Mouse (Mus musculus): ENCODE results near the gene Serpinf2. TPM values are rescaled to one million over a fixed set of nuclear protein-coding genes. Genes with fewer than 3 reads are reported as not detected.

Serpinf2 gene
- polyA plus RNA-seq, 1 experiment = 0.06 TPM

DNA sequence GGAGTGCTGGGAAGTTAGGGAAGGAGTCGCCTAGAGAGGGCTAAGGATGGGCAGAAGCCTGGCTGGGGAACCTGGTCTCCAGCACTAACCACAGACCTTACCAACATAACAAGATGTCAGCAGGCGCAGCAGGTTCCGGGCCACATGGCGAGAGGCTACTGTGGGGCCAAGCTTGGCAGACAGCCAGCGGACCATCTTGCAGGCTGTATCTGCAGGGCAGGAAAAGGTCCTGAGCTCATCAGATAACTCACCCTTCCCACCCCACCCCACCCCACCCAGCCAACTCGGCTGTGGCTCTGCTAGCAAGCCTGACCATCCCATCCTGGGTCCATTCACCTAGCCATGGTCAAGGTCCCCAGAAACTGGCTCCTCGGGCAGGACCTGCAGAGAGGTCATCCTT, 10.3 kb upstream of the Serpinf2 start:
- no peaks in the 10 kb centered on the region for H3K27me3 ChIP-seq (ENCODE audit: control insufficient read depth, insufficient read depth, insufficient read length)
- H3ac ChIP-seq (ENCODE audit: control insufficient read depth, insufficient read length) = no peak overlapping the region
- H3K36me3 ChIP-seq (ENCODE audit: control insufficient read depth, insufficient read depth) = peaks cover 5% of the 10 kb centered on the region
- no peak for TF ChIP-seq POLR2A (IDR thresholded peaks at IDR 0.05; ENCODE audit: insufficient read length, low read depth)
- TF ChIP-seq MAX (IDR thresholded peaks at IDR 0.05; ENCODE audit: low read depth) = no peak
- TF ChIP-seq POLR2AphosphoS2 (IDR thresholded peaks at IDR 0.05; ENCODE audit: insufficient read length, low read depth) = no peak
- TF ChIP-seq REST (IDR thresholded peaks at IDR 0.05; ENCODE audit: insufficient read depth, insufficient read length) = no peak
- no peak for TF ChIP-seq CEBPB (IDR thresholded peaks at IDR 0.05; ENCODE audit: insufficient read depth, poor library complexity, severe bottlenecking)
- no peak for TF ChIP-seq MYOD1 (IDR thresholded peaks at IDR 0.05; ENCODE audit: control insufficient read depth in 1 of 3, insufficient read length in 2 of 3, low read depth in 2 of 3)
- no peak for TF ChIP-seq E2F4 (IDR thresholded peaks at IDR 0.05; ENCODE audit: insufficient read depth)
- TF ChIP-seq SRF (IDR thresholded peaks at IDR 0.05; ENCODE audit: control insufficient read depth, insufficient read length, low read depth) = no peak
- TF ChIP-seq MYOG (IDR thresholded peaks at IDR 0.05; ENCODE audit: control insufficient read depth in 1 of 3, insufficient read depth in 1 of 3, insufficient read length in 2 of 3, low read depth in 2 of 3) = no peak
- no peak for TF ChIP-seq TCF3 (IDR thresholded peaks at IDR 0.05; ENCODE audit: insufficient read length, low read depth)
- no peak overlapping the region for H3K4me3 ChIP-seq
- no peak overlapping the region for H3K4me2 ChIP-seq (ENCODE audit: low read depth)
- peaks cover 15% of the 10 kb centered on the region for H3K79me2 ChIP-seq (ENCODE audit: control insufficient read depth, insufficient read depth)

DNA sequence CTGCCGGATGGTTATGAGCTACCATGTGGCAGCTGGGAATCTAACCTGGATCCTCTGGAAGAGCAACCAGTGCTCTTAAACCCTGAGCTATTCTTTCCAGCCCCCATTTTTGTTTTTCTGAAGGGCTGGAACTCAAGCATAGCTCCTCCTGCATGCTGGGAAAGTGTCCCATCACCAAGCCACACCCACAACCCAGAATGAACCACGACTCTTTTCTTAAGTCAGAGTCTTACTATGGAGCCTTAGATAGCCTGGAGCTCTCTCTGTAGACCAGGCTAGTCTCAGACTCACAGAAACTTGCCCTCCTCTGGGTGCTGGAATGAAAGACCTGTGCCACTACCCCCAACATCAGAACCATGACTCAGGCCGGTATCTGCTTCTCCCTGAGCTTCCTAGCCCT, 9.2 kb upstream of the Serpinf2 start:
- Histone ChIP-seq H3K4me2 (ENCODE audit: low read depth) (no peak overlapping the region), H3K36me3 (ENCODE audit: control insufficient read depth, insufficient read depth) (peaks cover 5% of the 10 kb centered on the region), H3K79me2 (ENCODE audit: control insufficient read depth, insufficient read depth) (peaks cover 9% of the 10 kb centered on the region), H3K27me3 (ENCODE audit: control insufficient read depth, insufficient read depth, insufficient read length) (no peaks in the 10 kb centered on the region), H3ac (ENCODE audit: control insufficient read depth, insufficient read length) (no peak overlapping the region), H3K4me3 (no peak overlapping the region)
- TF ChIP-seq POLR2A (IDR thresholded peaks at IDR 0.05; ENCODE audit: insufficient read length, low read depth) (no peak), MYOD1 (IDR thresholded peaks at IDR 0.05; ENCODE audit: control insufficient read depth in 1 of 3, insufficient read length in 2 of 3, low read depth in 2 of 3) (no peak), TCF12 (IDR thresholded peaks at IDR 0.05; ENCODE audit: insufficient read depth, poor library complexity, severe bottlenecking) (no peak), MYOG (IDR thresholded peaks at IDR 0.05; ENCODE audit: control insufficient read depth in 1 of 3, insufficient read depth in 1 of 3, insufficient read length in 2 of 3, low read depth in 2 of 3) (no peak), MAX (IDR thresholded peaks at IDR 0.05; ENCODE audit: low read depth) (no peak), E2F4 (IDR thresholded peaks at IDR 0.05; ENCODE audit: insufficient read depth) (no peak), REST (IDR thresholded peaks at IDR 0.05; ENCODE audit: insufficient read depth, insufficient read length) (no peak), USF1 (IDR thresholded peaks at IDR 0.05; ENCODE audit: low read depth) (no peak), POLR2AphosphoS2 (IDR thresholded peaks at IDR 0.05; ENCODE audit: insufficient read length, low read depth) (no peak), CEBPB (IDR thresholded peaks at IDR 0.05; ENCODE audit: insufficient read depth, poor library complexity, severe bottlenecking) (no peak), SRF (IDR thresholded peaks at IDR 0.05; ENCODE audit: control insufficient read depth, insufficient read length, low read depth) (no peak), TCF3 (IDR thresholded peaks at IDR 0.05; ENCODE audit: insufficient read length, low read depth) (no peak)

GRCm38 (mm10) chr11:75443711-75444110, 4.3 kb upstream of the Serpinf2 start:
- TF ChIP-seq SRF (IDR thresholded peaks at IDR 0.05; ENCODE audit: control insufficient read depth, insufficient read length, low read depth) = no peak
- TF ChIP-seq MAX (IDR thresholded peaks at IDR 0.05; ENCODE audit: low read depth) = no peak
- TF ChIP-seq POLR2AphosphoS2 (IDR thresholded peaks at IDR 0.05; ENCODE audit: insufficient read length, low read depth) = no peak
- TF ChIP-seq TCF12 (IDR thresholded peaks at IDR 0.05; ENCODE audit: insufficient read depth, poor library complexity, severe bottlenecking) = no peak
- no peak for TF ChIP-seq USF1 (IDR thresholded peaks at IDR 0.05; ENCODE audit: low read depth)
- TF ChIP-seq CEBPB (IDR thresholded peaks at IDR 0.05; ENCODE audit: insufficient read depth, poor library complexity, severe bottlenecking) = no peak
- no peak for TF ChIP-seq E2F4 (IDR thresholded peaks at IDR 0.05; ENCODE audit: insufficient read depth)
- TF ChIP-seq MYOG (IDR thresholded peaks at IDR 0.05; ENCODE audit: control insufficient read depth in 1 of 3, insufficient read depth in 1 of 3, insufficient read length in 2 of 3, low read depth in 2 of 3) = no peak
- TF ChIP-seq POLR2A (IDR thresholded peaks at IDR 0.05; ENCODE audit: insufficient read length, low read depth) = no peak
- TF ChIP-seq TCF3 (IDR thresholded peaks at IDR 0.05; ENCODE audit: insufficient read length, low read depth) = no peak
- no peak for TF ChIP-seq MYOD1 (IDR thresholded peaks at IDR 0.05; ENCODE audit: control insufficient read depth in 1 of 3, insufficient read length in 2 of 3, low read depth in 2 of 3)
- TF ChIP-seq REST (IDR thresholded peaks at IDR 0.05; ENCODE audit: insufficient read depth, insufficient read length) = no peak
- H3K27me3 ChIP-seq (ENCODE audit: control insufficient read depth, insufficient read depth, insufficient read length) = no peaks in the 10 kb centered on the region
- H3K79me2 ChIP-seq (ENCODE audit: control insufficient read depth, insufficient read depth) = no peaks in the 10 kb centered on the region
- no peak overlapping the region for H3ac ChIP-seq (ENCODE audit: control insufficient read depth, insufficient read length)
- H3K36me3 ChIP-seq (ENCODE audit: control insufficient read depth, insufficient read depth) = peaks cover 22% of the 10 kb centered on the region
- no peak overlapping the region for H3K4me2 ChIP-seq (ENCODE audit: low read depth)
- no peak overlapping the region for H3K4me3 ChIP-seq

- Histone ChIP-seq H3K4me2 (ENCODE audit: low read depth) (no peak overlapping the region), H3K79me2 (ENCODE audit: control insufficient read depth, insufficient read depth) (no peaks in the 10 kb centered on the region), H3K4me3 (no peak overlapping the region), H3K36me3 (ENCODE audit: control insufficient read depth, insufficient read depth) (peaks cover 17% of the 10 kb centered on the region), H3ac (ENCODE audit: control insufficient read depth, insufficient read length) (no peak overlapping the region), H3K27me3 (ENCODE audit: control insufficient read depth, insufficient read depth, insufficient read length) (no peaks in the 10 kb centered on the region)
- TF ChIP-seq E2F4 (IDR thresholded peaks at IDR 0.05; ENCODE audit: insufficient read depth) = no peak
- no peak for TF ChIP-seq POLR2A (IDR thresholded peaks at IDR 0.05; ENCODE audit: insufficient read length, low read depth)
- no peak for TF ChIP-seq REST (IDR thresholded peaks at IDR 0.05; ENCODE audit: insufficient read depth, insufficient read length)
- TF ChIP-seq MYOG (IDR thresholded peaks at IDR 0.05; ENCODE audit: control insufficient read depth in 1 of 3, insufficient read depth in 1 of 3, insufficient read length in 2 of 3, low read depth in 2 of 3) = no peak
- TF ChIP-seq USF1 (IDR thresholded peaks at IDR 0.05; ENCODE audit: low read depth) = no peak
- no peak for TF ChIP-seq MYOD1 (IDR thresholded peaks at IDR 0.05; ENCODE audit: control insufficient read depth in 1 of 3, insufficient read length in 2 of 3, low read depth in 2 of 3)
- no peak for TF ChIP-seq SRF (IDR thresholded peaks at IDR 0.05; ENCODE audit: control insufficient read depth, insufficient read length, low read depth)
These were observed 2.2 kb upstream of the Serpinf2 start for GRCm38 (mm10) chr11:75441601-75442000.

DNA sequence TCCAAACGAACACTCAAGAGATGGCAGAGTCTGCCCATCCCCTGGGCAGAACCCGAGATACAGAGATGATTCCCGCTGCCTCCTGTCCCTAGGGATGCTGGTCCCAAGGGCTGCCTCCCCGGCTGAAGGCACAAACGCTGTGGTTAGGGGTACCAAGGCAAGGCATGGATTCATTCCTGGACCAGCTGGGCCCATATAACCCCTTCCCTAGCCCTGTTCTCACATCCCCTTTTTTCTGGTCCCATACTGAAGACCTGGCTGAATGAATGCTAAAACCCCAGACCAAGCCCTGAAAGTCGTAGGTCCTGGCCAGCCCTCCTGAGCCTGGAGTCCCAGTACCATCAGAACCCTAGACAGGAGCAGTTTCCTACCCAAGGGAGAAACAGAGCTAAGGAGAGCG, 1.6 kb upstream of the Serpinf2 start:
- Histone ChIP-seq H3K4me2 (ENCODE audit: low read depth) (no peak overlapping the region), H3K79me2 (ENCODE audit: control insufficient read depth, insufficient read depth) (no peaks in the 10 kb centered on the region), H3ac (ENCODE audit: control insufficient read depth, insufficient read length) (no peak overlapping the region), H3K4me3 (no peak overlapping the region), H3K27me3 (ENCODE audit: control insufficient read depth, insufficient read depth, insufficient read length) (no peaks in the 10 kb centered on the region), H3K36me3 (ENCODE audit: control insufficient read depth, insufficient read depth) (peaks cover 17% of the 10 kb centered on the region)
- no peak for TF ChIP-seq MYOD1 (IDR thresholded peaks at IDR 0.05; ENCODE audit: control insufficient read depth in 1 of 3, insufficient read length in 2 of 3, low read depth in 2 of 3)
- TF ChIP-seq MYOG (IDR thresholded peaks at IDR 0.05; ENCODE audit: control insufficient read depth in 1 of 3, insufficient read depth in 1 of 3, insufficient read length in 2 of 3, low read depth in 2 of 3) = no peak
- no peak for TF ChIP-seq MAX (IDR thresholded peaks at IDR 0.05; ENCODE audit: low read depth)
- TF ChIP-seq POLR2AphosphoS2 (IDR thresholded peaks at IDR 0.05; ENCODE audit: insufficient read length, low read depth) = no peak
- no peak for TF ChIP-seq TCF12 (IDR thresholded peaks at IDR 0.05; ENCODE audit: insufficient read depth, poor library complexity, severe bottlenecking)
- no peak for TF ChIP-seq REST (IDR thresholded peaks at IDR 0.05; ENCODE audit: insufficient read depth, insufficient read length)
- no peak for TF ChIP-seq CEBPB (IDR thresholded peaks at IDR 0.05; ENCODE audit: insufficient read depth, poor library complexity, severe bottlenecking)
